Mouse (Mus musculus) erythroid progenitor cell, adult 5-6 weeks (primary cell): Measurements from ENCODE around the gene Stoml3. TPM values are rescaled to one million over a fixed set of nuclear protein-coding genes. Genes with fewer than 3 reads are reported as not detected.

Experiments used
- total RNA-seq, 2 experiments: library from RNA; stranded (forward) in 1 of 2; stranded (reverse) in 1 of 2; fragments of 150-400 nt in 1 of 2; fragments of 186-747, 209-891 nt in 1 of 2; gene quantifications; 2 replicates each; pipeline versions ENCODE4 v1.2.3 to v1.2.4; 2015 to 2017; ENCODE audit warnings: low replicate concordance in 2 of 2

The Stoml3 gene
- total RNA-seq, 2 experiments from 2014 or later = 0.30 TPM; not detected in 1

Other genes with a start within 250 kb of the Stoml3 start
- 2.5 TPM in 2 replicates for gene Nhlrc3, start 25.3 kb upstream of the Stoml3 start, total RNA-seq (2015; ENCODE audit: low replicate concordance)
- gene Nhlrc3, start 25.3 kb upstream of the Stoml3 start, total RNA-seq (2017; ENCODE audit: low replicate concordance) = 7.1 and 7.5 TPM in 2 replicates
- gene Proser1, start 25.0 kb upstream of the Stoml3 start, total RNA-seq (2015; ENCODE audit: low replicate concordance) = 8.6 and 10.1 TPM in 2 replicates
- gene Proser1, start 25.0 kb upstream of the Stoml3 start, total RNA-seq (2017; ENCODE audit: low replicate concordance) = 5.6 and 9.7 TPM in 2 replicates
- not detected in 2 replicates for gene Frem2, start 168.7 kb downstream of the Stoml3 start, total RNA-seq (2015; ENCODE audit: low replicate concordance)
- gene Frem2, start 168.7 kb downstream of the Stoml3 start, total RNA-seq (2017; ENCODE audit: low replicate concordance) = not detected in 2 replicates